Mouse (Mus musculus): ENCODE data around the gene Bag2. TPM values are rescaled to one million over a fixed set of nuclear protein-coding genes. Genes with fewer than 3 reads are reported as not detected.

Gene Bag2
- 39.4 and 43.8 TPM in 2 replicates for polyA plus RNA-seq (2014; fragmentation: Nextera tagmentation; extraction: Ambion mirVana)

- Histone ChIP-seq H3K27me3 (ENCODE audit: insufficient read depth, low read length) (no peaks in the 10 kb centered on the region), H3K4me2 (peak within 1 kb of the TSS; percentile 91), H3K4me1 (ENCODE audit: insufficient read depth) (no peaks in the 10 kb centered on the region; the same call in 1 of the 2 replicates), H3K4me3 (ENCODE audit: low read depth, low read length) (peak within 1 kb of the TSS; percentile 74), H3K9me3 (ENCODE audit: low read depth, low read length) (no peaks in the 10 kb centered on the region), H3K9ac (peak within 1 kb of the TSS; percentile 85), H3K27ac (ENCODE audit: low read depth) (peak within 1 kb of the TSS; percentile 72; the same call in 1 of the 2 replicates), H3K36me3 (ENCODE audit: insufficient read depth) (peaks cover 16% of the 10 kb centered on the region; the same call in 1 of the 2 replicates)
- peak; percentile 92 for ATAC-seq (ENCODE audit: insufficient read depth)
- peak; percentile 26 for TF ChIP-seq CTCF (IDR thresholded peaks at IDR 0.05; ENCODE audit: low read depth)
- under 1% methylated on average over 61 of the region's 61 CpGs for WGBS
- peak; percentile 77 for DNase-seq
Measured at GRCm38 (mm10) chr1:33757491-33758041, at the start of gene Bag2. Bag2 (minus strand) TSS chr1:33757795.

GRCm38 (mm10) chr1:33803323-33803722, 45.7 kb upstream of the Bag2 start:
- Histone ChIP-seq H3K27ac (ENCODE audit: low read depth) (no peak overlapping the region), H3K4me1 (ENCODE audit: insufficient read depth) (no peaks in the 10 kb centered on the region), H3K9ac (no peak overlapping the region), H3K4me2 (no peak overlapping the region), H3K4me3 (ENCODE audit: low read depth, low read length) (no peak overlapping the region), H3K27me3 (ENCODE audit: insufficient read depth, low read length) (no peaks in the 10 kb centered on the region), H3K9me3 (ENCODE audit: low read depth, low read length) (no peaks in the 10 kb centered on the region), H3K36me3 (ENCODE audit: insufficient read depth) (peaks cover 81% of the 10 kb centered on the region)
- DNase-seq (no peak), ATAC-seq (ENCODE audit: insufficient read depth) (no peak)
- 93% methylated on average over 2 of the region's 2 CpGs for WGBS
- no peak for TF ChIP-seq CTCF (IDR thresholded peaks at IDR 0.05; ENCODE audit: low read depth)

GRCm38 (mm10) chr1:33799620-33800019, 42.0 kb upstream of the Bag2 start:
- no peak overlapping the region for H3K9ac ChIP-seq
- H3K27me3 ChIP-seq (ENCODE audit: insufficient read depth, low read length), result no peaks in the 10 kb centered on the region
- H3K4me2 ChIP-seq, result no peak overlapping the region
- H3K4me3 ChIP-seq (ENCODE audit: low read depth, low read length), result no peak overlapping the region
- no peak overlapping the region for H3K27ac ChIP-seq (ENCODE audit: low read depth)
- no peaks in the 10 kb centered on the region for H3K4me1 ChIP-seq (ENCODE audit: insufficient read depth)
- WGBS, result 79% methylated on average over 3 of the region's 3 CpGs
- H3K9me3 ChIP-seq (ENCODE audit: low read depth, low read length), result no peaks in the 10 kb centered on the region
- ATAC-seq (ENCODE audit: insufficient read depth) (no peak), DNase-seq (no peak)
- no peak for TF ChIP-seq CTCF (IDR thresholded peaks at IDR 0.05; ENCODE audit: low read depth)
- peaks cover 80% of the 10 kb centered on the region for H3K36me3 ChIP-seq (ENCODE audit: insufficient read depth)

- H3K4me1 ChIP-seq (ENCODE audit: insufficient read depth), result no peaks in the 10 kb centered on the region
- H3K27ac ChIP-seq (ENCODE audit: low read depth), result peak overlapping the region; percentile 44; the same call in 1 of the 2 replicates
- DNase-seq, result peak; percentile 88
- ATAC-seq (ENCODE audit: insufficient read depth), result peak; percentile 86; the same call in 1 of the 2 replicates
- H3K9ac ChIP-seq, result no peak overlapping the region
- H3K4me3 ChIP-seq (ENCODE audit: low read depth, low read length), result no peak overlapping the region
- no peak overlapping the region for H3K4me2 ChIP-seq
- TF ChIP-seq CTCF (IDR thresholded peaks at IDR 0.05; ENCODE audit: low read depth), result no peak
- 26% methylated on average over 3 of the region's 3 CpGs for WGBS
- no peaks in the 10 kb centered on the region for H3K9me3 ChIP-seq (ENCODE audit: low read depth, low read length)
- H3K36me3 ChIP-seq (ENCODE audit: insufficient read depth), result peaks cover 3% of the 10 kb centered on the region; the same call in 1 of the 2 replicates
- no peaks in the 10 kb centered on the region for H3K27me3 ChIP-seq (ENCODE audit: insufficient read depth, low read length)
Measured at GRCm38 (mm10) chr1:33788493-33788892, 30.9 kb upstream of the Bag2 start.

GRCm38 (mm10) chr1:33788072-33788471, 30.5 kb upstream of the Bag2 start:
- H3K27me3 ChIP-seq (ENCODE audit: insufficient read depth, low read length), result no peaks in the 10 kb centered on the region
- H3K4me3 ChIP-seq (ENCODE audit: low read depth, low read length), result no peak overlapping the region
- no peak for TF ChIP-seq CTCF (IDR thresholded peaks at IDR 0.05; ENCODE audit: low read depth)
- ATAC-seq (ENCODE audit: insufficient read depth), result no peak
- H3K9me3 ChIP-seq (ENCODE audit: low read depth, low read length), result no peaks in the 10 kb centered on the region
- H3K9ac ChIP-seq, result no peak overlapping the region
- H3K36me3 ChIP-seq (ENCODE audit: insufficient read depth), result peaks cover 7% of the 10 kb centered on the region; the same call in 1 of the 2 replicates
- no peaks in the 10 kb centered on the region for H3K4me1 ChIP-seq (ENCODE audit: insufficient read depth)
- no peak for DNase-seq
- no peak overlapping the region for H3K4me2 ChIP-seq
- no peak overlapping the region for H3K27ac ChIP-seq (ENCODE audit: low read depth)
- WGBS, result 73% methylated on average over 5 of the region's 5 CpGs

- Histone ChIP-seq H3K4me3 (ENCODE audit: low read depth, low read length) (no peak overlapping the region), H3K9ac (no peak overlapping the region), H3K27me3 (ENCODE audit: insufficient read depth, low read length) (no peaks in the 10 kb centered on the region), H3K36me3 (ENCODE audit: insufficient read depth) (peaks cover 19% of the 10 kb centered on the region; the same call in 1 of the 2 replicates), H3K9me3 (ENCODE audit: low read depth, low read length) (no peaks in the 10 kb centered on the region), H3K27ac (ENCODE audit: low read depth) (no peak overlapping the region), H3K4me1 (ENCODE audit: insufficient read depth) (no peaks in the 10 kb centered on the region), H3K4me2 (no peak overlapping the region)
- DNase-seq (no peak), ATAC-seq (ENCODE audit: insufficient read depth) (no peak)
- no peak for TF ChIP-seq CTCF (IDR thresholded peaks at IDR 0.05; ENCODE audit: low read depth)
- WGBS, result 95% methylated on average over 5 of the region's 5 CpGs
Measured at GRCm38 (mm10) chr1:33784561-33784960, 27.0 kb upstream of the Bag2 start.

- Histone ChIP-seq H3K27me3 (ENCODE audit: insufficient read depth, low read length) (no peaks in the 10 kb centered on the region), H3K4me3 (ENCODE audit: low read depth, low read length) (no peak overlapping the region), H3K9me3 (ENCODE audit: low read depth, low read length) (no peaks in the 10 kb centered on the region), H3K4me1 (ENCODE audit: insufficient read depth) (no peaks in the 10 kb centered on the region), H3K36me3 (ENCODE audit: insufficient read depth) (peaks cover 44% of the 10 kb centered on the region), H3K9ac (no peak overlapping the region), H3K27ac (ENCODE audit: low read depth) (no peak overlapping the region), H3K4me2 (no peak overlapping the region)
- DNase-seq, result no peak
- no peak for TF ChIP-seq CTCF (IDR thresholded peaks at IDR 0.05; ENCODE audit: low read depth)
- 87% methylated on average over 14 of the region's 14 CpGs for WGBS
- ATAC-seq (ENCODE audit: insufficient read depth), result no peak
Measured at GRCm38 (mm10) chr1:33776175-33776611, 18.6 kb upstream of the Bag2 start.
